Mouse (Mus musculus): Measurements from ENCODE around the gene Wwox.

Gene Wwox

DNA sequence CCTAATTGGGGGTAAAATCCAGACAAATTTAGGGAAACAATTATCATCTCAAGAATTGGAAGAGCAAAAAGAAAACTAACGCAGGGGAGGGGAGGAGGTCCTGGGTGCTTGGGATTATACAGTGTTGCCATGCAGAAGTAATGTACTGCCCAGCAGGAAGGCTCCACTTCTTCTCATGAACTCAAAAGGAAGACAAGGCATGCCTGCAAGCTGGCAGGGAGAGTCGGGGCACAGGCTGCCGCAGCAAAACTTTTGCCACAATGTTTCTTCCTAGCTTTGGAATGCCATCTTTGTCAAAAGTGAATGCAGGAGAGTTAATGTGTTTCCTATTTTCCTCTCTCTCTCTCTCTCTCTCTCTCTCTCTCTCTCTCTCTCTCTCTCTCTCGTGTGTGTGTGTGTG, 163.6 kb downstream of the Wwox start:
- no peak for DNase-seq

DNA sequence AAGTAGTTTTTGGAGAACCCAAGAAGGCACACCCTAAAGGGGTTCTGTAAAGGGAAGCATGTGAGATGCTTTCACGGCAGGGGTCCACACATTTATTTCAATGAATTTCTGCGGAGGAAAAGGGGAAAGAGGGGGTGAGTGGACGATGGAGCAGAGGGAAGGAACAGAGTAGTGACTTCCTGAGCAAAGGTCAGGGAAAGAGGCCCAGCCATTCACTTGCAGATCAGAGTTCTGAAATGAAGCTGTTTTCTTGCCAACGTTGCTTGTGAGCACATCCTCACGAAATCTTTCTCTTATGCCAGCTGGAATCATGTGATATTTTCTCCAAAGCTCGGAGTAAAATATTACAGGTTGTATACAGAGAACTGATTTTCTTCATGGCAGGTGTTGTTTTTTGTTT, 164.1 kb downstream of the Wwox start:
- DNase-seq: no peak

DNA sequence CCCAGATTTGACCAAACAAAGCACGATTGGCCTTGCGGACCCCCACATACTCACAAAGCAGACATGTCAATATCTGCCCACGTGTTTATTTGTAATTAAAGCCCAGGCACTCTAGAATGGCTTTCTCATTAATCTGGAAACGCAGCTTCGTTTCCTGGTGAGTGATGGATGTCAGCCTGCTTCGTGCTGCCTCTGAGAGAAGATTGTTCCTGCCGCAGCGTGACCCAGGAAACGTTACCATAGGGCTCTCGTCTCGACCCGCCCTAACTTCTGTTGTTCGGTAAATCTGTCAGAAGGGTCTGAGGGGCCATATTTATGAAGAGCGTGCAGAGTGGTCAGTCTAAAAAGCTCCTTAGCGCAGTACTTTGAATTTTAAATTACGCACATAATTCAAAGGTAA, 164.9 kb downstream of the Wwox start:
- no peak for DNase-seq

DNA sequence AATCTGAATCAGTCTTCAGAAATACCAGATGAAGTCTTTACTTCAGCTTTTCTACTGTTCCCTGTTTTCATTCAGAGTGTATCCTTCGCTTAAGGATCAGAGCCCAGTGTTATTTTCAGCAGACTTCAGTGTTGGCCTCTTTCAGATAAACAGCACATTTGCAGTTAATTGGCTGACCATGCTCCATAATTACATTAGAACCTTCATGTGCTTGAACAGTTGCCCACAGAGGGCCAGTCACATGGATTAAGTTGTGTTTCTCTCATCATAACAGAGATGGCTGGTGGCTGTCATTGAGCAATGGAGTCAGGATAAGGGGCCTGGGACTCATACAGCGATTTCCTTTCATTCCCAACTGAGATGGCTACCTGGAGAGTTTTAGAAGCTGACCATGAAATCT, 166.2 kb downstream of the Wwox start:
- DNase-seq: no peak

DNA sequence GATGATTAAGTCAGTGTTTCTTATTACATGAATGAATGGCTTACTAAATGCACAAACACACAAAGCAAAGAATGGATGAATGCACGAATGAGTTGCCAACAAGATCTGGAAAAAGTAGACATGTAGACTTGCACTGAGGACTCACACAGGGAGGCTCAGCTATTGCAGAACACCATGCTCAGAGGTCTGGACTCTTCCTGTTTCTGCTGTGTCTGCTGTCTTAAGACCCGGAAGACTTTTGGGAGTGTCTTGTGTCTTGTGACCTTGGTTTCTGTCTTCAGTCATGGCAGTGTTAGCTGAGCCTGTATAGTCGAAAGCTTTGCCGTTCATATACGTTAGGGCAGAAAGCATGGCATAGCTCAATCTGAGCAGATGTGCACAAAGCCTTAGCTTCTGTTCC, 169.9 kb downstream of the Wwox start:
- DNase-seq: no peak

DNA sequence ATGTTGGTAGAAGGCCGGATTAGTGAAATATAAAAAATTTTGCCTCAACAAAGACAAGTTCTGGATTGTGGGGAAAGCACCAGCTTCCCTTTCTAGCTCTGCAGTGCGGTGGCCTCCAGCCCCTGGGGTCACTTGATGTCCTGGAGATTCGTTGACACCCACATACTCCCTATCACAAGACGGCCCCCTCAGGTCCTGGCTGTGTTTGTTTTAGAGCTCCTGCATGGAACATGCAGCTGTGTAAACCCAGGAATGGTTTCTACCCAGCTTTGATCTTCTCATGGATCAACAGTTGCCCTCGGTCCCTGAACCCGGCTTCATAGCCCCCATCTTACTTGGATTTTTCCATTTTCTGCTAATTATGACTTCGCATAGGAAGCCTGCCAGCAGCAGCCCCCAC, 171.6 kb downstream of the Wwox start:
- DNase-seq: no peak

DNA sequence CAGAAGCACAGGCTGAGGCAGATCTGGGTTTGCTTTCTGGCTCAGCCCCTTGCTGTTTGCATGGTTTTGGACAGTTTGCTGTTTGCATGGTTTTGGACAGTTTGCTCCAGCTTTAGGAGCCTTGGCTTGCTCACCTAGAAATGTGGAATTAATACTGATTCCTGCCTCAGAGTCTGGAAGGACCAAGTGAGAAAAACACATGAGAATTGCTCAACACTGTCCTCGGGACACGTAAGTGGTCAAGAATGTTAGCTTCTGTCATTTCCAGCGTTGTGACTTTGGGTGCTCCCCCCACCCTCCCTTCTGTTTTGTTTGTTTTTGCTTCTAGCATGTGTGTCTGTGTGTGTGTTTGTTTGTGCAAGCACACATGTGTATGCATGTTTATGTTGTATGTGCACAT, 172.6 kb downstream of the Wwox start:
- no peak for DNase-seq

DNA sequence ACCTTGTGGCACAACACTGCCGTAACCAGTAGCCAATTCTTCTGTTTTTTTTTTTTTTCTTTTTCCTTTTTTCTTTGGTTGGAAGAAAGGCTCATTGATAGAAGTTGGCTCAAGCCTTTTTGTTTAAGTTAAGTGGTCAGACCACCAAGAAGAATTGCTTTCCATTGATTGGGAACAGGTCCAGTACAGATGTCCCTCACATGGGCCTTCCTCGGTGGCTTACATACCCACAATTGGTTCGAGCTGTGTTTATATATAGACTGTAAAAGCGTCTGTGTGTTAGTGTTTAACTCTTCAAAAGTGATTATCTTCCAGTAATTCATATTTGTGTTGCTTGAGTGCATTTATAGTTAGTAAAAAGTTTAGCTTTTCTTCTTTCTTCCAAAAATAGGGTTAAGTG, 176.0 kb downstream of the Wwox start:
- DNase-seq: no peak

DNA sequence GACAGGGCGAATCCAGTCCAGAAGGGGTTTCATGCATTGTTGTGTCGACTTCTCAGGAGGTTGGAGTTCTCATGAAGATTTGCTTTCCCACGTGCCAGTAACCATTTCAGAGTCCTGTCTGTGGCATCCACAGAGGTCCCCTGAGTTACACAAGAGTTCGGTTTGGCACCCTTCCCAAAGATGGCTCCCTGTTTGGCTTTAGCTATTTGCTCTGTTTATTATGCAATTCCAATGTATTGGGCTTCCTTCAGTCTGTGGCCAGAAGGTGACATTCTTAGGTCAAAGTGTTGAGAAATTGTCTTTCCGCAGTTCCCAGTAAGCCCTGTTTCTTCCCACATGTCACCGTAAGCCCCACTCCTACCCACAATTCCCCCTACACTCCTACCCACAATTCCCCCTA, 176.5 kb downstream of the Wwox start:
- DNase-seq: no peak

DNA sequence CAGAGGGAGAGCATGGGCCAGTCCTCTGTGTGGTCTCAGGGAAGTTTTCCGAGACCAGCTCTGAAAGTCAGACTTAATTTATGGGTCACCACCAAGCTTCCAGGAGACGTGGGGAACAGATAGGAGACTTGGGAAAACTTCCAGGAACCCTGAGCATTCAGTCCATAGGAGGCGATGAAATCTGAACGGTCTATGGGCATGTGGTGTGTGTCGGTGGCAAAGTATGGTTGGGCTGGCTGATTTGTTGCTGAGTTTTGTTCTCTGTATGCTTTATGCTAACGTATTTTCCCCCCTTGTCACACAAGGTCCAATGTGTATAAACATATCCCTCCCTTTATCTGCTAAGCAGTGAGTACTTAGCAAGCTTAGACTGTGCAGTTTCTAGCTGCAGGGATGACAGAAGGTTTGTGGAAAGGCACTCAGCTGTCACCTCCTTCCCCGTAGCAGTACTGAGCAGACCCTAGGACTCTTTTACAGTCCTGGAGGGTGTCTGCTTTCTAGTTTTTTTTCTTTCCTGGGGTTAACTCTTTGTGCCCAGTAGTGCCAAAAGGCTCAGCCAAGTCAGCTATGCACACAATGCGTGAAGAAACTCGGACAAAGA, 179.6 kb downstream of the Wwox start:
- no peak for DNase-seq

DNA sequence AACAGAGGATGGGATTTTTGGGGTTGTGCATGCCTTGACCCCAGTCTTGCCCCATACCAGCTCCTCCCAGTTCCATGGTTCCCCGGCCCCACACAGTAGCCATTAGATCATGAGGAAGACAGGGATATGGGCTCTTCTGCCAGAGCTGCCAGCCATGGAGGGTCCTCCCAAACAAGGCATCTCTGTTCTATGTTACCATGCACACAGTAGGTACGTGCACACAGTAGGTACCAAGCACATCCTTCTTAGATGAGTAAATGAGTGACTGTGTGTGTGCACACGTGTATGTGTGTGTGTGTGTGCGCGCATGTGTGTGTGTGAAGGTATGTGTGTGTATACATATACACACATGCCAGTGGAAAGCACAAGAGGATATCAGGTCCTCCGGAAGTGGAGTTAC, 185.9 kb downstream of the Wwox start:
- DNase-seq: no peak

DNA sequence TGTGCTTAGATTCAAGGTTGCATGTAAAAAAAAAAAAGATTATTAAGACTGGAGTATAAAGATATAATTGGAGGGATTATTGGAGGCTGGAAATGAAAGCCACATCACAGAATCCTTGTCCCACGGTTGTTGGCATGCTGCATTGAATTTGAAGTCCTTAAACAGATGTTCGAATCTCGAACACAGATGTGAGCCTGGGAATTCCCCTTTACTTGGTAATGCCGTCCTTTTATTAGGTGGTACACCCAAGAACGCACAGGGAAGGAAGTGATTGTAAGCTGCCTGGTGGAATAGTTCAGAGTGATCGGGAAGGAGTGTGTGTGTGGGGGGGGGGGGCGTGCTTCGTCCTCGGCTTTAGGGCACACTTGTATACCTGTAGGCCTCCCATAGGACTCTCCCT, 187.4 kb downstream of the Wwox start:
- no peak for DNase-seq

DNA sequence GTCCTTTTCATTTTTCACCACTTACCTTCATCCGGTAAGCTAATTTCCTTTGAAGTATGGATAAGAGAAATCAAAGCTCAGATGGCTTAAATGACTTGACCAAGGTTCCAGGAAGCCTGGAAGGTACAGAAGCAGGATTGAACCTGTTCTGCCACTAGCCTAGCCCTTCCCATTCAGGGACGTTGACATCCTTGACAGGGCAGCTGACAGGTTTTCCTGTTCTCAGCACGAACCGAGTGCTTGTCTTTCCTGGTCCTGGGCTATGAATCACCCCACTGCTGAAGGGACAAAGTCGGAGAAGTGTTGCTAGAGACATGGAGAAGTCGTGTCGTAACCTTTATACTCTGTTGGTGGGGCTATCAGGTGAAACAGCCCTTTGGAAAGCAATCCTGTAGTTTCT, 190.3 kb downstream of the Wwox start:
- no peak for DNase-seq

DNA sequence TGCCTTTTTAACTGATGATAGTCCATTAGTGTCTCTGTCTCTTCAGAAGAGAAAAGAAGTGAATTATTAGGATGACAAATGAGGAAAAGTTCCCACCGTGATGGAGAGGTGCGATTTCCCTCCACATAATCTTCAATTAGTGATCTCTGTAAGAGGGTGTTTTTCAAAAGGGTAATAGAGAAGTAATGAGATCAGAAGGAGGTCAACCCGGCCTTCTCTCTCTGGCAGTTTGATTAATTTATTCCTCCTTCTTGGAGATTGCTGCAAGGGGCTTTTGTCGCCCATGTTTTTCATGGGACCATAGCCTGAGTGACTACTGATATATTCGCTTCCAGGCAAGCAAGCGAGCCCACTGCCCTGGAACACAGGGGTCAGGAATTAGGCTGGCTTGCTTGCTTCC, 191.6 kb downstream of the Wwox start:
- DNase-seq: no peak

DNA sequence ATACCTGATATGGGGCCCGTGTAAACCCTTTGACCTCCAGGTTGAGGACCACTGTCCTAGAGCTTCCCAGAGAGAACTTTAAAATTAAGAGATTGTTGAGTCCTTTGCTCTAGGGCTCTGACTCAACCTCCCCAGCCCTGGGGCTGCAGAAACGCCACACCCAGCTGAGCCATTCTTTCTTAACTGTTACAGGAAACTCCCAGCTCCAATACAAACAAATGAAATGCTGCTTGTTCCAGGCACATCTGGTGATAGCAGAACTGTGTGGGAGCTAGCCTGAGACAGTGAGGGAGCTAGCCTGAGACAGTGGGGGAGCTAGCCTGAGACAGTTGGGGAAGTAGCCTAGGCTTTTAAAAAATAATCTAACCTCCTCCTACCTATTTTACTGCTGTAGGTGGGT, 194.7 kb downstream of the Wwox start:
- DNase-seq: no peak

DNA sequence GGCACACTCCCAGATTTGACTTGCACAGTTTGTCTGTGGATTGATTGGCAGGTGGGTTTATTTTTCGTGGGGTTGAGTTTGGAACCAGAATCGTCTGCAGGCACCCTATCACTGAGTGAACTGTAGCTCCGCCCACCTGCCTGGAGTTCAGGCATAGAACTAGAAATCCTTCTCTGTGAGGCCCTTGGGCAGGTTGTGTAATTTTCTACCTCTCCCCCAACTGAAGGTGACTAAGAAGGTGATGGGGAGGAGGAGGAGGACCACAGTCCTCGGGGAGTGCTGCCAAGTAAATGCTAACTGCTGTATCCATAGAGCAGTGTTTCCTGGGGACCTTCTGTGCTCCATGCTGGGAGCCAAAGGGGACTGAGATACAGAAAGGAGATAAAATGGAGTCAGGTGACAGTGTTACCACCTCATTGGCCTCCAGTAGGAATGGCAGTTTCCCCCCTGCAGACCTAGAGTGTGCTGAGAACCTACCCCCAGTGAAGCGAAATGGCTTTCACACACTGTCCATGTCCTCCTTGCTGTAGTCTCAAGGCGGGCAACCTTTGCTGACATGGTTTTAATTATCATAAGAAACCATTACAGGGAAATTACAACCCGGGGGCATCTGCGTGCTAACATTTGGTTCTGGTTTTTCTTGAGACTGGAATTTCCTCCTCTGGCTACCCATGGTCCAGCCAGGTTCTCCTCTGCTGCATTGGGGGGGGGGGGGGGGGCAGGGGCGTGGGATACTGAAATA, 195.4 kb downstream of the Wwox start:
- no peak for DNase-seq

DNA sequence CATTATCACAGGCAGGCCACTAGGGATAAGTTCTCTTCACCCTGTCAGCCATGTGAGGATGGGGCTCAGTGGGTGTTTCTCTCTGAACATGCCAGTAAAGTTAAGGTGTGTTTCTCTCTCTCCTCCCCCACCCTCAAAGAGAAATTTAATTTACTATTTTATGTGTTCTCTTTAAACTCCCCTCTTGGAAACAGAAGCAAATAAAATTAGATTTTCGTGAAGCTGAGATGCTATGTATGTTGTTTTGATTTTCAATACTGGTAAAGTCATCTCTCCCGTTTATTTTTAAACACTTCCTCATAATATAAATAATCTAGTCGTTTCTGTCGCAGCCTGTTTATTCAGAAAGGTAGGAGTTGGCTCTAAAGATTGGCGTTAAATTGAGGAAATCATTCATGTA, 196.9 kb downstream of the Wwox start:
- DNase-seq: no peak

DNA sequence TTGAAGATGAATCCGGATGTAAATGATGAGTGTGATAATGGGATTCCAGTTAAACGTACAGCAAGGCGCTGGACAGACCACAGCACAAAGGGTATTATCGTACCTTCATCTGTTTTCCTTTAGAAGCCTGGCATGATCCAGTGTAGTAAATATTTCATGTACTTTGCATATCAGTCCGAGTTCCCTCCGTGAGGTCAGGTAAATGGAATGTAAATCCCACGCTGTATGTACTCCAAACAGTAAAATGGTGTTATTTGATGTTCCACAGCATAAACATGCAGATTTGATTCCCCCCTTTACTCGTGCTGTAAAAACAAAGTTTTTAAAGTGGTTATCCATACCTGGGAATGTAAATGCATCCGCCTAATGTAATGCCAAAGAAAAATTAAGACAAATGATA, 202.4 kb downstream of the Wwox start:
- DNase-seq: no peak

DNA sequence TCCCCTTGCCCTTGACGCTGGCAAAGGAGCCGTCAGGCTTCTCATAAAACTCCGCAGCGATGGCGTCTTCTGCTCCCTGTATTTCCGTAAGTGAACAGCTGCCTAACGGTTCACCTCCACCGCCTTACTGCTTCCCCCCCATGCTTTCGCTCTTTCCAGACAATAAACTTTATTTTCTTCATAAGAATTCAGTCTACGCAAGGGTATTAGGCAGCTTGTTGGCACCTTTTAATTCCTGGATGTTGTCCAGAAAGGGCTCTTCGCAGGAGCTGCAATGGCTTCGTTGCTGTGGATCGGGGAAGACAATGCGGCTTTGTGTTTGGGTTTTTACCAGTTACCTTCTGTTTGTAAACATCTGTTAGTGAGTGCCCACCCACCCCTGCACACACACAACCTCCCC, 211.3 kb downstream of the Wwox start:
- peak; percentile 63 for DNase-seq

DNA sequence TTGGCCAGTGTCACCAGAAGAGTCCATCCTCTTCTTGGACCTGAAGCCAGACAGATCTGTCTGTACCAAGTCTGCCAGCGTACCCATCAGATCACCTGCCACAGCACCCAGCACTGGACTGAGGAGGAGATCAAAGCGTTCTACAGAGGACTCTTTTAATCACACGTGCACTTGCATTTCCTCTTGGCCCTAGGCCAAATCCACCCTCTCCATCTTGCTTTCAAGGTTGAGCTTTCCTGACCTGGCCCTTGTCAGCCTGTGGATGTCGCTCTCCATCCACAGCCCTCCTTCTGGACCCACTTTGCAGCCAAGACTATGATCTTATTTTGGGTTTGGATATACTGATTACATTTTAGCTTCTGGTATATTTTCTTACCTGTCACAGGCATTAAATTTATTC, 218.3 kb downstream of the Wwox start:
- DNase-seq: peak; percentile 85

DNA sequence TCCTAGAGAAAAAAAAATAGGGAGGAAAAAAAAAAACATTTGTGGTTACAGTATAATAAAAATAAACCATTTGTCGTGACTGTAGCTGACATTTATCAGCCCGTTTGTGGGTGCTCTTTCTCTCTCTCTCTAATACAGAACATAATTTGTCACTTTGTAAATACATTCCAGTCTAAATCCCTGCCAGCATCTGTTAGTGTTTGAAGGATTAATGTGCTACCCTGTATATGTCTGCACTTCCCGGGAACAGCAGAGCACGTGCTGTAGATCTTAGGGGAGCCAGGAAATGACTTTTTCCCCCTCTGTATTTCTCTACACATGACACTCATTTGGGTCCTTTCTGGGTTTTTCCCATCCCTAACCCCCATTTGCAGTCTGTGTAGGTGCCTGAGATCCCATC, 219.0 kb downstream of the Wwox start:
- DNase-seq: no peak

DNA sequence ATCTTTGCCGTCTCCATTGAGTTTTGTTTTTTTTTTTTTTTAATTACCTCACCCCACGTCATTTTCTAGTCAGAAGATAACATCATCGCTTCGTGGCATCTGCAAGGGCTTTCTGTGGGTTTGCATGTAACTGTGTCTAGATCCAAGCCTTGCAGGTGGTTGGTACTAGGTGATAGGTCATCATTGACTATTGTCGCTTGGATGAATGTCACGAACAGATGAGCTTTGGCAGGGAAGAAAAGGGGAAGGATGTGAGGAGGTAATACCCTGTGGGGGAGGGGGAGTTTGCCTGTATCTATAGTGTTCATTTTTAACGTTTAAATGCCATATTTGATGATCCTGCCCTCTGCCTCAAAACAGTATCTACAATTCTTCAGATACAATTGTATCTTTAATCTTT, 223.6 kb downstream of the Wwox start:
- no peak for DNase-seq

DNA sequence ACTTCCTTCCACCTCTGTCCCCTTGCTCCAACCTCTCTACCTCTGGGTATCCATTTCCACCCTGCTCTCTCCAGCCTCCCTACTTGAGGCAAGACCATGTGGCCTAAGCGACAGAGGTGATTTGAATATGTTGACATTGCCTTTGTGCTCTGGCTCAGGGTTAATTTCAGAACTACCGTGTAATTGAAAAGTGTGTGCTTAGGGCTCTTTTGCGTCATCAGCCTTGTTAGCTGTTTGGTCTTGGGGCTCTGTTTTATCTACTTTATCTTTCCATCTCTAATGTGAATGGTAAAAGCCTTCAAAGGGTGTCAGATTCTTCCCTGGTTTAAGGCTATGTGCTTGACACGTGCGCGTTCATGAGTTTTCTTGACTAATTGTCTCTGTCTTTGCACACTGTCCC, 226.1 kb downstream of the Wwox start:
- DNase-seq: no peak

DNA sequence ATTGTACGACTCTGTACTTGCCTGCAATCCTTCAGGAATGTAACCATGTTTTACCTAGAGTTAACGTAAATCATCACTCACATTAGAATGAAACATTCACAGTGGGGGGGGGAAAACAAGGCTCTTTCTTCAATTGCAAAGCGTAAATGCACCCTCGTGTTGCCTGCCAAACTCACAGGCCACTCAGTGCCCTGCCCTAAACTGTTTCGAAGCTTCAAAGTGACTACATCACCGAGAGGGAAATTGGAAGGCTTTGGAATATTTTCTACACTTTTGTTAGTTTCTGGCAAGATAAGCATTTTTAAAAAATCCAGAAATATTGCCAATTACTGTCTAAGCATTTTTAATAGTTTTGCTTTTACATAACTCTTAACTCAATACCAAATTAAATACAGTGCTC, 231.3 kb downstream of the Wwox start:
- DNase-seq: no peak

DNA sequence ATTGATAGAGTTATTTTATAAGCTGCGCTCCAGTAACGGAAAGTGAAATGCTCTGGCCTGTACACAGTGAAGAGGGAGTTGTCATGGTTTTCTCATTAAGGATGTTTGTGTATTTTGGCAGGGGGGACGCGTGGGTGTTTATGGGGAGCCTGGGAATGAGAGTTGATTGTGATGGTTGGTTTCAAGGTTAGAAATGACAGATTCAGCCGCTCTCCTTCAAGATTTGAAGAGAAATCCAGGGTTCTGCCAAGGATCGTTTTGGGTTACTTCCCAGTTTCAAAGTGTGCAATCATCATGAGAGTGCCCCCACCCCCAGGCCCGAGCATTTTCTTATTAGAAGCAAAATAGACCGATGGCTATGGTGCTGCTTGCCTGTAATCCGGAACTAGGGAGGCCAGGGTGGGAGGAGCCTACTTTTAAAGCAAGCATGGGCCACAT, 231.8 kb downstream of the Wwox start:
- no peak for DNase-seq

Measured in cerebellum, adult 9-10 months (tissue).